Mouse (Mus musculus) urinary bladder, postnatal 36 days (tissue): ENCODE results near the gene Tmem220.

Experiments
- DNase-seq, 2 experiments: peaks; one replicate each; pipeline ENCODE4 v3.0.0; 2022; ENCODE audit warnings: low spot score in 2 of 2, mixed read lengths in 1 of 2

The Tmem220 gene

DNA sequence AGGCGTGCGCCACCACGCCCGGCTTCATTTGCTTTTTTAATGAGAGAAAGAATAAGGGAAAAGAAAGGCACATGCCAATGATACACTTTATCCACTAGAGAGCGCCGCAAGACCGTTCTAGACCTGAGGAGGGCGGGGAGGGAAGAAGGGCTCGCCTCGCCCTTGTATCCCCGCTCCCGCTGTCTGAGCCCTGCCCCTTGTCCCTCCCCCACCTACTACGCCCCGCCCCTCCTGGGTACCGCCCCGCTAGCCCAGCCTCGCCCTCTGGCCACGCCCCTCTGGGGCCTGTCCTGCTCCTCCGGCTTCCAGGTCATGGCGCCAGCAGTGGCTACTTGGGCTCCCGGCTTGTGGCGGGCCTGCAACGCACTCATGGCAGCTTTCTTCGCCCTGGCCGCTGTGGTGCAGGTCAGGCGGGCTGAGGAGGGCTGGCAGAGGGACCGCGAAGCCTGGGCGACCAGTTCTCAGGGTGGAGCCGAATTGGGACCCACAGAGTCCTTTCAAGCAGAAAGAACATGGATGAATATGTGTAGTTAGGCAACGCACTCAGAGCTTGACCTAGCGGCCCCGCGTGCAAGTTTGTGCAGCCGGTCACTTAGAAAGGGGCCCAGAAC, at the start of gene Tmem220:
Tmem220 (plus strand) TSS at position 288 of the 611 bp plus-strand sequence.
- DNase-seq = peak; percentile 88 to 93

DNA sequence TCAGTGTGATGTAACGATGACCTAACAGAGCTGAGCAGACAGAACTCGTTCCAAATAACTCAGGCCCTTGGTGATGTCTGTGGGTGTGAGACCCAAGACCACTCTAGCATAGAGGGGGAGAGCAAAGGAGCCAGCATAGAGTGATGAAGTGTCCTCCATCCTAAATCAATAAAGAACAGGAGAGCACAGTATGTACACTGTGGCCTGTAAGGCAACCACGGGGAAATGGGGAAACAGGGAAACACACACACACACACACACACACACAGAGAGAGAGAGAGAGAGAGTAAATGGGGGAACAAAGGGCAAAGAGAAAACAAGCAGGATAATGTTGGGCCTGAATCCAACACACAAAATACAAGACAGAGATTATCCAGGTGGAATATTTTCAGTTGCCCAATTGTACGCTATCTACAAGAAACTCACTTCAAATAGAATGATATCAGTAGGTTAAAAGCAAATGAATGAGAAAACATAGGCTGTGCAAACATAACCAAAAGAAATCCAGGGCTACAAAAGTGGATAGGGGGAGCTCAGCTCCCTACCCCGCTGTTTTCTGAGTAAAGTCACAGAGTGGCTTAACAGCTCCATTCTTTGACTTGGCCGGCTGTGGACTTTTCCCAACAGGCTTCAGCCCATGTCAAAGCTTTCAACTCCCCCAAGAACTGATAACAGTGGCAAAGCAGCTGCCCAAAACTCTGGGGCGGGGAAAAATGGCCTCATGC, 49.2 kb upstream of the Tmem220 start:
- DNase-seq = no peak

DNA sequence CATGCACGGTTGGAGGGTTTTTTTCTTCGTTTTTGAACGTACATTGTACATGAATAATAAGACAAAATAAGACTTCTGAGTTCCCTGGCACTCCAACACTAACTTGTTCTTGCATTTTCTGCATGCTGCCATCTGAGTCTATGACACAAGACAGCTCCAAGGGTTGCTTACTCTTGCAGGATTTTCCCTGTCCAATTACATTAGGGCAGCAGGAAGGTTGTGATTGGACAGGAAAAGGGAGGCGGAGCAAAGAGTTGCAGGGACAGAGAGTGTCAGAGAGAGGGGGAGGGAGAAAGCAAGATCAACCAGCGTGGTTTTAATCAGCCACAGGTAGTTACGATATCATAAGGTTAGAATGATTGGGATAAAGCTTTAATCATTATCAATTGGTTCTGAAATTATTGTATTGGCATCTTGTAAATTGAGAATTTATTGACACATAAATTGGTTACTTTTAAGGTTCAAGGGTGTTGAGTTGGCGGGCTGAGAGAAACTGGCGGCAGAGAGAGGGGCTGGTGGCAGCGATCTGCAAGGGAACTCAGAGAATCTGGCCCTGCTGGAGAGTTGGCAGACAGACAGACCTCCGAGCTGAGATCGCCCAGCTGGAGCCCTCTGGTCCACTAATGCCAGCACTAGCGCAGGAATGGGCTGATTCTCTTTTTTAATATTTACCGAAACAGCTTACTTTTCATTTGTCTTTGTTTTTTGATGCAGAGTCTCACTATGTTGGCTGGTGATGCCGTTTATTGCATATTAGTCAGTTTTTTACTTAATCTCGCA, 43.4 kb upstream of the Tmem220 start:
- no peak for DNase-seq

DNA sequence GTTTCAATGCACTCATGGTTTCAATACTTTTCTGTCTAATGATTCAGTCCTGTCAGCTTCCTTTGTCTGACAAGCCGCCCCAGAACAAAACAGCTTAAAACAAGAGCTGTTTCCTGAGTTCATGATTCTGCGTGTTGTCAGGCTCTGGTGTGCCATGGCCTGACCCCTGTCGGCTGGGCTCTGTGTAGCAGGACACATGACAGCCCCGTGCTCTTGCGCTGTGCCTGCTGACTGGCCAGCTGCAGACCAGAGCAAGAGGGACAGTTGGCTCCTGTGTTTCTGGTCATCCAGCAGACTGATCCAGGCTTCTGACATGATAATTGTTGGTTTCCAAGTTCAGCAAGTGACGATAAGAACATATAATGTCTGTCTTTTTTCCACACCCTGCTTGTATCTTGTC, 42.2 kb upstream of the Tmem220 start:
- DNase-seq = peak in 1 of 2 experiments; percentile 53

DNA sequence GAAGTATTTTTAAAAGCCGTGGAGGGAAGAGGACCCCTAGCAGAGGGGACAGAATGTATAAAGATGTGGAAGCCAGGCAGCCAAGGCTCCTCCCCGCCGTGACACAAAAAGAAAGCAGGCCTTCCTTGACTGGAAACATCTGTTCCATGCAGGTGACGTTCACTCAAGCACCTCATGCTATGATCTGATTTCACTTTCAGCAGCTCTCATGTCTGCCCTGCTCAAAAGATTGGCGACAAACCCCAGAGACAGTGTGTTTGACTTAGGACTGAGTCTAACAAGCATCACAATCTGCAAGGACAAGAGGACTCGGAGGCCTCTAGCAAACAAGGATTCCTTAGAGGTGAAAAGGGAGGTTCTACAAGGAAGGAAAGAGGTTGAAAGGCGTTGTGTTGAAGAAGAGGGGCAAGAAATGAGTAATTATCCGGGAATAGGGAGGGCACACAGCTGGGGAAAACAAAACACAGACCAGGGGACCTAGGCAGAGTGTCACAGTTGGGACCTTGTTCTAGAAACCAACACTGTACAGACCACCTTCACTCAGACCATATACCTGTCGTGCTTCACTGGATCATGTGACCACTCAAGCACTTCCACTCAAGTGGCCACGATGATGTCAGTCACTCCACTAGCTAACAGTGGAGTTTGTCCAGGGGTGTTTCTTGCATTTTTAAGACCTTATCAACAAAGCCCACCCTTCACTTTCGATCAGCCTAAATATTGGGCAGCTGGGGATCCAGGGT, 41.4 kb upstream of the Tmem220 start:
- DNase-seq = no peak

DNA sequence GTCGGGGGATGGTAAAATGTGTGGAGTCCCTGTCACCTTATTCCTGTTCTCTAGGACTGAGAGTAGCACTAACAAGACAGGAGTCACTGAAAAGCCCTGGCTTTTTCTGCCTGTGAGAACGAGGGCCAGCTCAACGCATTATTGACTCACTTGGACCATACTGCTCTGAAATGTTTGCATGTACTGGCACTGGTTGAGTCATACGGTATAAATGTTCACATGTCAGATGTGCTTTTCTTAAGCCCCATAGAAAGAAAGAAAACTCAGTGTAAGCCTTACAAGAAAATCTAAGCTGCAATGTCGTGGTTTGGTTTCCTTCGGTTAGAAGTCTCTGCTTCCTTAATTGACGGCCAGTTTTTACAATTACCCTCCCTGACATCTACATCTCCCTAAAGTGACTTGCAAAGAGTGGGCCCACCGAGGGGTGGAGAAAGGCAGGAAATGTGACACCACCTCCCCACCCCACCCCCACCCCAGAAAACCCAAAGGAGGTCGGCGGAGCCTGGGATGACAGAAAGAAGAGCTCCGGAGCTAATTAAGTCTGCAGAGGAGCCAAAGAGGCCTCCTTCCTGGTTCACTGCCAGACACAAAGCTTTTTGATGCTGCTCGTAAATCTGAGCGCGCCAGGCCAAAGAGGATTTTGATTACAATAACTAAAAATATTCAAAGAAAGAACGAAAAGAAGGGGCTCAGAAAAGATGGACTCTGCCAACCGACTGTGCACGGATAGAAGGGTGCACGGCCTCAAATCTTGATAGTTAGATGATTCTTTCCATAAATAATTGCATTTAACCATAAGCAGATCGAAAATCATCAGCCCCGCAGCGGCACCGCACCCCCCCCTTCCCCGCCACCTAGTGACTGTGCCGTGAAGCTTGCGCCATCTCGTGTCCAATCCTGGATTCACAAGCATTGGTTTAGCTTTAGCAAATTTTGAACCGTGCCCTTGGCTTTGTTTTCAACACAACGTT, 40.5 kb upstream of the Tmem220 start:
- DNase-seq = peak; percentile 71 to 76

DNA sequence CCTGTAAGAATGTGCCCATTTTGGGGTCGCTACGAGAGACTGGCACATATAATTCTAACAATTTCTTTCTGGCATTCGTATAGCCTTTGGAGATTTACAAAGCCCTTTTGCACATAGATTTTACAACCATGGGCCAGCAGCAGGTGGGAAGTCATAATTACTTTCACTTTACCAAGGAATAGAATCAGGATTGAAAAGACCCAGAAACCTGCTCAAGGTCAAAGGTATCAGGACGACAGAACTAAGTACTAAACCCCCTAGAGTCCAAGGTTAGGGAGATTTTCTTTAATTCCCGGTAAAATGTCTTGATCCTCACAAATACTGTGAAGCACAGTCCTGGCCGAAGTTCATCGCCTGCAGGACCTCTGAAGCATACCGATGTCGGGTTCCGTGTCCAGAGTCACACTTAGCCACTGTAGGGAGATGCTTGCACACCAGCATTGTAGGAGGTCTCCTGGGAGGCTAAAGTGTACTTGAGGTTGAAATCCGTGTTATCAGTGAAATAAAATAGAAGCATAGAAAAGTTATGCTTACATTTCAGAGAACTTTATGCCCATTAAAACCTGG, 39.7 kb upstream of the Tmem220 start:
- DNase-seq = no peak

DNA sequence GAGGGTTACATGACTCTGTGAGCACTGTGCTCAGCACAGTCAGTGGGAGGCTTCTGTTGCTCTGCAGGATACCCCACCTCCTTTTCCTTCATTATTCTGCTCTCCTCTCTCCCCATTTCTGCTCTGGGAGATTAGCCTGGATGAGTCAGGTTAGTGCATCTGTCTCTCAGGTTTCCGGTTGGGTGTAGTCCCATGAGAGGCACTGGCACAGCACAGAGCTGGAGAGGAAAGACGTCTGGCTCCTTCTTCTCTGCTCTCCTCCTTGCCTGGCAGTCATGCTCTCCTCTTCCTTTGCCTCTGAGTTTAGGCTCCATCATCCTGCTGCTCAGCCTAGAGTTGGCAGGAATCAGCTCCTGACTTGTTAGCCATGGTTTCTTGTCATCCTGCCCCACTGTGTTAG, 32.8 kb upstream of the Tmem220 start:
- no peak for DNase-seq

DNA sequence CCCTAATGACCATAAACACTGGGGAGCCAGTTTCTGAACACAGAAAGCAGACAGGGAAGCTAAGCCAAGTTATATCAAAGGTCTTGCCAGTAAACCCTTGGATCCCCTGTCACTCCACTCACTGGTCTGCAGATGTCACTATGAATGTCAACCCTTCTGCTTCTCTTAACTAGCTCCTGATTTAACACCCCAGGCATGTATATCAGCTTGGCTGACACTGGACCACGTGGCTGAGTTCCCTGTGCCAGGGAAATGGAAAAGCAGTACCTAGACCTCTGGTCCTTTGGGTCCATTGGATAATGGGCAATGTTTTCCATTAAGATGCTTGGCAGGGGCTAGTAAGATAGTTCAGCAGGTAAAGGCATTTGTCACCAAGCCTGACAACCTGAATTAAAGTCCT, 31.3 kb upstream of the Tmem220 start:
- no peak for DNase-seq

DNA sequence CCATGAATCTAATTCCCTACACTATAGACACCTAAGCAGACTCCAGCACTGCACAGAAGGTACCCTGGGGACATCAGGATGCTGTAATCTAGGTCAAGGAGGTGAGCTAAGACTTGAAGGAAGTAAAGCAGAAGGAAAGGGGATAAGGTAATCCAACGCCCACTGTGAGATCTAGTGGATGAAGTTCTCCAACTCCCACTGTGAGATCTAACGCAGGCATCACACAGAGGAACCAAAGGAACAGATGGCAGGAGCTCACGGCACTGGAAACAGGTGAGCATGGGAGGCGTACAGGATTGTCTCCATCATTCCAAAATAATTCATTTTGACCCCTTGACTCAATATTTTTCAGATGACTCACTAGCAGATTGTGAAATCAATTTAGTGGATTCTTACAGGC, 28.5 kb upstream of the Tmem220 start:
- DNase-seq = no peak

DNA sequence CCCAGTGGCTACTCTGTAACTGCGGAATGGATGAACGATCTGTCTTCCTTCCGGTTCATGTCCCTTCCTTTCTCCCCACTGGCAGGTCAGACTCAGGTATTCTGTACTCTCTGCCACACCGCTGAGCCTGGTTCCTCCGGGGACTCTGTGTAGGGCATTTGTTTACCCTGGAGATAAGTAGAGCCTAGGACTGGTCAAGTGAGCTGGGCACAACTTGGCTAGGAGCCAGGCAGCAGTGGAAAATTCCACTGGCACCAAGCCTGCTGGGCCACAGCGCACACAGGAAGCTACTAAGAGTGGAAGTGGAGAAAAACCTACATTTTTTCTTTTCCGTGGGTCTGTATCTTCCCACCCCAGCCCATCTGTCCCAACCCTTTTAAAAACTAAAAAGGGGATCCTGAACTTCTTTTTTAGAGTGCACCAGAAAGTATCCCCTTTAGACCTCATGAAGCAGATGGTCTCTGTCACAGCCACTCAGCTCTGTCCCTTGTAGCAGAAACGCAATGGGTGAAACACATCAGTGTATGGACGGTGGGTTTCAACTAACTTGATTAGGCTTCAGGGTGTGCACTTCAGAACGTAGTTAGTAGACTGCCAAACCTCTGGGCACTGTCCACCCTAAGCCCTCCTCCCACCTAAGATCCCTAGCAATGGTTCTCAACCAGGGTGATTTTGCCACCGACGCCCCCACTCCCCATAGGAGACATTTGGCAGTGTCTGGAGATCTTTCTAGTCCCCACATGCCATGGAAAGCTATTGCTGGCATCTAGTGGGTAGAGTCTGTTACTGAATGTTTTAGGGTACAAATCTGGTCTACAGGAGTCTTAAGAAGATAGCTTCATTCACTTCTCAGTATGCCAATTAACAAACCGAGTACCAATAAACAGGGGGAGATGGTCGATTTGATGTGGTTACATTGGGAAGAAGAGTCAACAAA, 26.2 kb upstream of the Tmem220 start:
- DNase-seq = peak; percentile 89 to 90

DNA sequence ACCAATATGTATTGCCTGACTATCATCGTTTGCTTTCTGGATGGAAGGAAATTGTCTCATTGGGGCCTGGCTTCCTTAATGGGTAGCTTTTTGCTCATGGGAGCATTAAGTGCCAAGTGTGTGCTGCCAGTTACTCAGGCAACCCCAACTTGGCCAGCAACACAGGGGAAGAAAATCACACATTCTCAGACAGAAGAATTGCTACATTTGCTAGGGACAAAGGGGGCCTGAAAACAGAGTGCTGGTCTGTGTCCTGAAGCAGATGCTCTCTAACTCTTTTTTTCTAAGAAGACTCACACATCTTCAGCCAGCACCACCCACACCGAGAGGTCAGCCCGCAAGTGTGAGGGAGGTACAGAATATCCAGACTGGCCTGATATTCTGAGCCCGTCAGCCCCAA, 24.3 kb upstream of the Tmem220 start:
- no peak for DNase-seq

DNA sequence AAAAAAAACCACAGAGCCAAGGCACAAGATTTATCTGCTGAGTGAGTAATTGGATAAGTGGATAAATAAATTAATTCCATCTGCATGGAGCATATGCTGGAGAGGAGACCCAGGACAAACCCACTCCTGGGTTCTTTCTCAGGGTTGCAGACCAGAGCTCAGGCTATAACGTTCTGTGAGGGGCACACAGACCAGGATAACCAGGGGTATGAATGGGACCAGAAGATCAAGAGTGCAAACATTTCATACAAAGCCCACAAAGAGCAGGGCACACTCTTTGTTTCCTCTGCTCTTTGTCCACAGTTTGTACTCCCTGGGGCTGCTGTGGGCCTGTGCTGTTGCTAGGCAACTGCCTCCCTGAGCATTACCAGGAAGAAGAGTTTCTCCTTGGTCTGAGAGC, 23.2 kb upstream of the Tmem220 start:
- no peak for DNase-seq

DNA sequence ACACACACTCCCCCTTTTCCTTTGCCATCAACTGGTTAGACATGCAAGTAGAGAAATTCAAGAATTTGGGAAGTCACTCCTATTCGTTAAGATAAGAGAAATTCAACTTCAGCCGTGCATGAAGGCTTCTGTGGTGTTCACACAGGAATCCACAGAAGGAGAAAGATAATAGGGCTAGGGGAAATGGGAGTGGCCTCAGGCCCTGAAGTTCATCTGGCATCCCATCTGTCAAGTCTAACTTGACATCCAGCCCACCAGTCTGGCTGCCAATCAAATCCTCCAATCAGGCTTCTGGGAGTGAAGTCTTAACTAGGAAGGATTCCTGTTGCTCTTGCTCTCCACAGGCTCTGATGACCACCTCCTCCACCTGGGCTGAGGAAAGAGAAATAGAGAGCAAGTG, 22.0 kb upstream of the Tmem220 start:
- no peak for DNase-seq

DNA sequence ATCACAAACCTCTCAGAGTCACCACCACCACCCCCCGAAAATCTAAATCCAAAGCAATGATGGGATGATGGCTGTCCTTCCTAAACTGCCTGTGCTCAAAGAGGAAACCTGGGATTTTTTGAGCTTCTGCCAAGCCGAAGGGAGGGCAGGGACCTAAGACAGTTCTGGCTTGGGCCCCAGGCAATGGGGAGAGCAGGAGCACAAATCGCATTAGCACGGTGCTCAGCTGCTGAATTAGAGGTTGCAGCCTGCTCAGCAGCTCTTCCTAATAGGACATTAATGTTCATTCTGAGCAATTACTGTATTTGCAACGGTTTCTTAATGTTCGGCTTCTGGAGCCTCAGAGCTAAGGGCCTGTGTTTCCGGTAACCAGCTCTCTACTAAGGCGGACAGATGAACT, 17.0 kb upstream of the Tmem220 start:
- no peak for DNase-seq

DNA sequence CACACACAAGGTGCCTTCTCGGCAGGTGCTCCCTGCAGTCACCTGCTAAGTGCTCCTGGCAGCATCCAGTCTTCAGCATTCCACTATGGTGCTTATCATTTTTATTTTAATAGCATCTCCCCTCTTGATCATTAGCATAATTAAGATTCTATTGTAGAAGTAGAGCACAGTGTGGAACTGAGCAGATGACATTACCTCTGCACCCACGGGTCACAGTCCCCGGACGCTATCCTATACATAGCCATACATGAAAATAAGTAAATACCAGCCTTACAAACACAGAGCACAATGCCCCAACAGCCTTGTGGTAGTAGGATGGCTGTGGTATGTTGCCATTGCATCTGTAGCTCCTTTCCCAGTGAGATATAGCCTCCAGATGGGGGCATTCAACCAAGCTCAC, 16.4 kb upstream of the Tmem220 start:
- DNase-seq = no peak

DNA sequence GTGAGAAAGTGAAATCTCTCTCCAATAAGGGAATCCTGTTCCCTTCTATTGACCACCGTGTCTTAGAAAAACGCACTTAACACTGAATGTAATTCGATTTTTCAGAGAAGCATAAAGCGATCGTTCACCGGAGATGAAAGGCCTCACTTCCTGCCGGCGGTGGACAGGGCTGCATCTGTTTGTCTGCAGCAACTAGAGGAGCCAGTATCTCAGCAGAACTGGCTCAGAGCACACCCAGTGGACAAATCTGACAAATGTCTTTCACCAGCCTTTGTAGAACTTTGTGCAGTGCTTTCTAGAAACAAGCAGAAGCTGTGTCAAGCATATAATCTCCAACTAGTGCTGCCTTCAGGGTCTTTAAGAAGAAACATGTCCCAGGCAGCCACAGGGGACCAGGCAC, 14.5 kb upstream of the Tmem220 start:
- DNase-seq = no peak

DNA sequence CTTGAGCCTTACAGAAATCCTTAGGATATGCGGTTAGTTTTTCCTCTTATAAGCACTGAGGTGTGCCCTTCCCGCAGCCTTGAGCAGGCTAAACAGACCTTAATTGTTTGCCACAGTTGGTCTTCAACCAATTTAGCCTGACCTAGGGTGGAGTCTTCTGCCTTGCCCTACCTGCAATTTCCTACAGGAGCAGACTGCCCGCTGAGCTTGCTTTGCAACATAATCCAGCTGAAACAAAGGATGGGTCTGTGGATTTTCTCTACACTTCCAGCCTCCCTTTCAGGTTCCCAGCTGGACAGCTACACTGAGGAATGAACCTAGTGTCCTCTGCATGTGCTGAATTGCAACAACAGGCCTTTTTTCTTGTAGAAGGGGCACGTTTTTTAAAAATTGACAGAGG, 13.3 kb upstream of the Tmem220 start:
- no peak for DNase-seq

DNA sequence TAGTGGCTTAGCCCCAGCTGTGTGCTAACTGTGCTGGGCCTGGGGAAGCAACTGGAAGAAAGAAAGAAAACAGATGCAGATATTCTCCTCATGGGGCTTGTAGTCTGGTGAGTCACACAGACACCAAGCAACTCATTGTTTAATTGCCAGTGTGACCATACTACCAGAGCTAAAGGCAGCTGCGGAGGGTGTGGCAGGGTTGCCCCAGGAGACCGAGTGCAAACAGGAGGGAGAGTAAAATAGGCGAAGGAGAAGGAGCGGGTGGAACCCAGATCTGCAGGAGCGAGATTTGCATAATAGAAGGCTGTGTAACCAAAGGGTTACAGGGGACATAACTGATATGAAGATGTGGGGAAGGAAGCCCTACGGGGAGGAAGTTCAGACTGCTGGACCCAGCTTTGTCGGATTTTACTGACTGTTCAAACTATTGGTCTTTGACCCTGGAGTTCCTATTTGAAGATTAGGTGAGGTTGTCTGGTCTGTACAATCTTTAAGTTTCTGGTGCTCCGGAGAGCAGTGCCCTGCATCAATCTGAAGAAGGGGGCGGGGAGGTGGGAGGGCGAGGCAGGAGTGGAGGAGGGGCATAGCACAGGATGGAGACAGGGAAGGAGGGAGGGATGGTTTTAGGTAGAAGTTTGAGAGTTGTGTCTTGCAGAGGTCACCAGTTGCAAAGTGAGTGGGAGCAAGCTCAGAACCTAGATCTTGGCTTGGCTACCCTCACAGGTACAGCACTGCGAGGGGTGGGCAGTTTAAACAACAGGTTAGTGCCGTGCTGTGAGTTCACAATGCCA, 7.0 kb upstream of the Tmem220 start:
- peak; percentile 53 to 55 for DNase-seq
